Mouse (Mus musculus) kidney, postnatal 14 days (tissue): ENCODE results near the gene Tomm7.
A peak's percentile ranks its signal among the peaks of the same experiment; 100 is the strongest.
"Not testable (repeated sequence)": the region's sequence is repeated elsewhere in the genome, so short reads cannot be mapped to it uniquely, and the experiment has no call there.

Experiments
- DNase-seq: peaks from one replicate; pipeline ENCODE4 v3.0.0; 2022; ENCODE audit warnings: mixed read lengths

The Tomm7 gene

DNA sequence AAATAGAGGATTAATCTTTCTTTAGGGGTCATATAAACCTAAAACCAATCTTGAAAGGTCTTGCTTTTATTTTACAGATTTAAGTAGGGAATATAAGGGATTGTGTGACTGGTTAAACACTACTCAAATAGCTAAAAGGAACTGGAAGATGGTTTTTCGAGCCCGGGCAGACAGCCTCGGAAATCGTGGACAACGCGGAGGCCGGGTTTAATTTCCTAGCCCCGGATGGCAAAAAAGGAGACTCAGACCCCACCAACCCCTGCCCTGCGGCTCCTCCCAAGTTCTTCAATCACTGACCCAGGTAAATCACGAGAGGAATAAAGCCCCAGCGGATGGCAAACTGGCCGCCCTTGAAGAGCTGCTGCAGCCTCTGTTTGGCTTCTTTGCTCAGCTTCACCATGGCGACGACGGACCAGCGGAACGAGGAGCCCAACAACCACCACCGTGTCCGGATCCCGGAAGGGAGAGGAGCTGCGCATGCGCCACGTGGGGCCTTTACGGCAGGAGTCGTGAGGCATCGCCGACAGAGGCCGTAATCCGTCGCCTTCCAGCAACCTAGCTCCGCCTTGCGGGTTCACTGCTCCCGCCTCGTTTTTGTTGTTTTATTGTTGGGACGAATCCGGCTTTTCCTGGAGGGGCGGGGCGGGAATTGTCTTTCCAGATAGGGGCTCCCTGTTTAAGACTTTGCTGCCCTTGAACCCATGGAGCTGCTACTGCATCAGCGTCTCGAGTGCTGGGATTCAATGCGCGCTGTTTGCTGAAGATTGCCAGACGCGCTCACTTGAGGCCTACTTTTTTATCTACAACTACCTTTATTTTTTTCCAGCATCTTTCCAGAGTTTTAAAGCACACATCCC, at the start of gene Tomm7:
Tomm7 (minus strand) TSS at position 488 of the 857 bp plus-strand sequence.
- DNase-seq, result peak; percentile 98

DNA sequence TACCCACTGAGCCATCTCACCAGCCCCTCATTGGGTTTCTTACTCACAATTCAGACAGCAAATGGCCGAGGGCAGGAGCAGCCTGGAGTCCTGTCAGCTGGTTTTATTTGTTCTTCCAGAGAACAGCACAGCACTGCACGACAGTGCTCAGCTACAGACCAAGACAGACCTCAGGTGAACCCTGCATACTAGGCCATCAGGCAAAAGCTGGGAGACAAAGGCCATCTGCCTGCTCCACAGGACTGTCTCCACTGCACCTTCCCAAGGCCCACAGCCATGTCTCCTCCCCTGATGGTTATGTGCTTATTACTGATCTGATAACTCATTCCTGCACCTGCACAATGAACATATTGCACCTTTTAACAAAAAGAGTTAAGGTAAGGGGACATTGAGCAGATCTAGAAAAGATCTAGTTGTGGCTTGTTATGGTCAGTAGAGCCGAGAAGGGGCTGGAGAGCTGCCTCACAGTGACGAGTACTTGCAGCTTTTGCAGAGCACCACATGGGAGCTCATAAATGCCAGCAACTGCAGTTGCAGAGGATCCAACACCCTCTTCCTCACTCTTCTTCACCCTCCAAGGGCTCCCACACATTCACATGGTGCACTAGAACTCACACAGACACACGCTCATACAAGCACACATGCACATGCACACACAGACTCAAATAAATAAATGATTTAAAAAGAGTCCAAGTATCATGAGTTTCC, 49.3 kb upstream of the Tomm7 start:
- DNase-seq, result no peak

DNA sequence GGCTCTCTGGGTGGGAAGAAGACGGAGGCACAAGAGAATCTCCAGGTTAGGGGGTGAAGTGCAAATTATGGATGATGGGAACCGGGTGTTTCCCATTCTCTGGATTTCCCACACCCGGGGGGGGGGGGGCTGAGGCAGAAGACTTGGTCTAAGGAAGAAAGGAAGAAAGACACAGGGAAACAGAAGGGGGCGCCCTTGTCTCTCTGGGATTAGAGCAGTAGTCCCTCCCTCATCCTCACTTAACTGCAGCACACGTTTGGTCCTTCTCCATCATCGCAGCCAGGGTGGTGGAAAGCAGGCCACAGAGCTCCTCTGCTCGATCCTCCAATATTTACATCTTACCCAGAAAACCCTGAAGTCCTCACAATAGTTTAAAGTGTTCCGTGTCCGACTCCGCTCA, 46.8 kb upstream of the Tomm7 start:
- DNase-seq, result peak; percentile 82

DNA sequence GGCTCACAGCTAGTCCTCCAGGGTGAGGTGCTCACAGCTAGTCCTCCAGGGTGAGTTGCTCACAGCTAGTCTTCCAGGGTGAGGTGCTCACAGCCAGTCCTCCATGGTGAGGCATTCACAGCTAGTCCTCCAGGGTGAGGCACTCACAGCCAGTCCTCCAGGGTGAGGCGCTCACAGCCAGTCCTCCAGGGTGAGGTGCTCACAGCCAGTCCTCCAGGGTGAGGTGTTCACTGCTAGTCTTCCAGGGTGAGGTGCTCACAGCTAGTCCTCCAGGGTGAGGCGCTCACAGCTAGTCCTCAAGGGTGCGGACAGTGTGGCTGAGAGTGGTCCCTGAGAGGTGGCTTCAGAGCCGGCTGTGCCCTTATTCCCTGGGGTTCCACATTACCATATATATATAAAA, 45.5 kb upstream of the Tomm7 start:
- no peak for DNase-seq

DNA sequence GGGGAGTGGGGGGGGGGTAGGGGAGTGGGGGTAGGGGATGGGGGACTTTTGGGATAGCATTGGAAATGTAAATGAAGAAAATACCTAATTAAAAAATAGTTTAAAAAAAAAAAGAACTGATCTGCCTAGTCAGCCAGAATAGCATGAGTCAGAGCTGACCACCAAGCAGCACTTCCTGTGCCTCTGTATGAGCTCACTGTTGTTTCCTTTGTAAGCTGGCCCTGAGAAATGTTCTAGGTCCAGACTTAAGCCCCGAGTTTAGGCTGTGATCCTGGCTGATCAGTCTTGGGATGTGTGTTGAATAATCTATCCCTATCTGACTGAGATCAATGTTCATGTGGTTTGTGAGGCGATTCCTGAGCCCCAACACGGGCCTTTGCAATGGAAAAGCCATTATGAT, 43.1 kb upstream of the Tomm7 start:
- no peak for DNase-seq

DNA sequence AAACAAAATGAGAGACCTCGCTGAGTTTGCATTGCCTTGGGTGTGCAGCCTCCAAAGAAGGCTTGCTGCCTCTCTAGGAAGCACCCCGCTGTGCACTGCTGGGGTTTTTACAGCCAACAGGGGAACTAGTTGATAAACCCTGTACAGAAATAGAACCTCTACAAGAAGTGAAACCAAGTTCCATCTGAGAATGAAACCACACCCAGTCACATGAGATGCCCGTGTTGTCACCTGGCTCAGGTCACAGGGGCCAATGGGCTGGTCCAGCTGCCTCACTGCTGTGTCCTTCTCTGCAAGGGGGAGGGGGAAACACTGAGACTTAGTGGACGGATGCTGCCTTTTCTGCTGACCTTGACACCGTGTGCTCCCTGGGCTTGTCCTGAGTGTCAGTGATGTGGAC, 30.5 kb upstream of the Tomm7 start:
- DNase-seq, result no peak

DNA sequence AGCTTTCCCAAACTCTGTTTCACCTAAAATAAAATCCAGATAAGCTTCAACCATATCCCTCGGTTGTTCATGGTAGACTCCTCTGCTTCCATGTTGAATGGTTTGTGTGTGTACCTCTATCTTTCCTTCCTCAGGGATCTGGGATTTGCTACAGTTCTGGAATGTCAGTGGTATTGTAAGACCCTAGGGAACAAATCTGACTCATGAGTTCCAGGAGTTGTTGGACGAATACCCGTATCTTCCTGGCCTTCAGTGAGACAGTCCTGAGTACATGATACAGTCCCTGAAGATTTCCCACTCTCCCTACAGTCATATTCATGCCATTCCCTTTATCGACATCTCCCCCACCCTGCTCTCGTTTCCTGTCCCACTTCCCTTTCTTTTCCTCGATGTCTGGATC, 28.6 kb upstream of the Tomm7 start:
- DNase-seq, result no peak

DNA sequence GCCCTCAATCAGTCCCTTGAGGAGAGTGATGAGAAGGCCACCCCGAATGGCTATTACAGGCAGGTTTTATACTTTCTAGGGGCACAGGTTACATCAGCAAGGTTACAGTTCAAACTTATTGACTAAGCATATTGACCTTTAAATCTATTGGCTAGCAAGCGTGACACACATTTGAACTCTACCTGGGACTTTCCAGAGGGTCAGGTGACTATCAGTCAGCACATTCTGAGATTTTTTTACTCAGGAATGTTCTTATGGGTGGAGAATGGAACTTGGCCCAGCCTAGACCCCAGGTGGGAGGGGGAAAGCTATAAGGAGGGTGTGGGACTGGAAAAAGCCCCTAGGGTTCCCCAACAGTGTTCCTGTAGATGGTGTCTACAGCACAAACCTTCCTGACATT, 27.4 kb upstream of the Tomm7 start:
- not testable (repeated sequence) for DNase-seq

DNA sequence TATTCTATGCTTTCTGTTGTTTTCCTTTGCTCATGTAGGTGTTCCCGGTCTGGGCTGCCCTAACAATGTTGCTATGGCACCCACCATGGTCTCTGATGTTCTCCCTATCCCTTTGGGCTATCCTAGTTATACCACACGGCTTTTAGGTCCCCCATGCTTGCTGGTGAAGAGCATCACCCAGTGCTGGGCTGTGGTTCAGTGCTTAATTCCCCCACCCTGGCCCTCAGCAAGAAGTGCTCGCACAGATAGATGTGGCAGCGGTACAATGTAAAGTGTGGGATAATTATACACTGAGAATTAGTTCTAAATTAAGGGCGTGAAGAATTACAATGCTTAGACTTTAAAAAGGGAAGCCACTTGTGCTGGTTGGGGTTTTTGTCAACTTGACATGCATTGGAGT, 22.0 kb upstream of the Tomm7 start:
- no peak for DNase-seq

DNA sequence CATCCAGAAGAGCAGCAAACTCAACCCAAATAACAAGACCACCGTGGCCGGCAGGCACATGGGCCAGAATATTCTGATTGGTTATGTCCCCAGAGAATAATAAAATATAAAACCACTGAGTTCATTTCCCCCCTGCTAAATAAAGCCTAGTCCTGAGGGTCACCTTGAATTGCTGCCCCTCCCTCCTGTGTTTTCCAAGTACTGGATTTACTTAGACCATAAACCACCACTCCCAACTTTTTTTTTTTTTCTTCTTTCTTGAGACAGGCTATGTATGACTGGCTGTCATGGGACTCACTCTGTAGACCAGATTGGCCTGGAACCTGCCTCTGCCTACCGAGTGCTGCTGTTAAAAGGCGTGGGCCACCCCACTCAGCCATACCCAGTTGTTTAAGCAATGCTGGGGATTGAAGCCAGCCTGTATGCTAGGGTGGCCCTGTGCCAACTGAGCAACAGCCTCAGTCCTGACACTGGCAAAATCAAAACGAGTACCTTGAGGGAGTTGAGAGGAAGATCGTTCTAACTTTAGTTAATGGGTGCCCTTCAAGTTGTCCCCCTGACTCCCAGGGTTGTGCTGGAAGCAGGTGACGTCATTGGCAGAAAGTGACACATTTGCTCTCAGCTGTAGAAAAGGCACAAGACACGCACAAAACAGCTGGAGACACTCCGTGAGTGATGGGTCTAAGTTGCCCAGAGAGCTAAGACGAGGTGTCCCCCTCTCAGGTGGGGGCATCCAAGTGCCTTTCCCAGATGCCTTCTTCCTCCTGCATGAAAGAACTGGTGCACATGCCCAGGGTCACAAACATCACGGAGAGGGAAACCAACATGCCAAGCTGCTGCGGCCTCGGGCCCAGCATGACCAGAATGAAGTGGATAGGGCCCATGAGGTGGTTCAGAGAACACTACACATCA, 20.3 kb upstream of the Tomm7 start:
- no peak for DNase-seq

DNA sequence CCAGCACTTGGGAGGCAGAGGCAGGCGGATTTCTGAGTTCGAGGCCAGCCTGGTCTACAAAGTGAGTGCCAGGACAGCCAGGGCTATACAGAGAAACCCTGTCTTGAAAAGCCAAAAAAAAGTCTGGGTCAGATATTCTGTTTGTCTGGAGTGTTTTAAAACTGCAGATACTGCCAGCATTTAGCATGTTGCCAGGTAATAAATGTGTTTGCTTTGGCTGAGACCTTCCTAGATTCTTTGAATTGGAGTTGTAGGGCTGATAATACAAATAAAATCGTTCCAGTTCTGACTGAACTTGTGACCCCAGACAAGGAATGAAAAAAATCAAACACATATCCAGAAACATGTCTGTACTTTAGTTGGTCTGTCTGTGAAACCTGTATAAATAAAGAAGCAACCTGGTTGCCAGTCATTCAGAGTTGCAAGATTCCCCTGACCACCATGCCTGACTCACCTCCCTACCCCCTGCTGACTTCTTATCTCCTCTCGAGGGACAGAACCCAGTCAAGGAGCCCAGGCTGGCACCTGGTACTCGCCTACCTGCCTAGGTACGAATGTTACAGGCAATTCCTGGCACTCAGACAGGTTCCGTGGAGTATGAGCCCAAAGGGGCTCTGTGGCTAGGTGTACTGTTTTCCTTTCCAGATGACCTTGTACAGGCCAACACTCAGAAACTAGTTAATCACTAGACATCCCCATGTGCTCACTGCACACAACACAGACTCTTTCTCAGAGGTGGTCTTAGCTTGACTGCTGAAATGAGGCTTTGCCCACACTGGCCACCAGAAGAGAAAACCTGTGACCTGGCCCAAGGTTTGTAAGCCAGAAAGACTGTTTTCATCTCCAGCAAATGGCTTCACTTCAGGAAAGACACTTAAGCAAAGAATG, 19.4 kb upstream of the Tomm7 start:
- DNase-seq, result peak; percentile 31

DNA sequence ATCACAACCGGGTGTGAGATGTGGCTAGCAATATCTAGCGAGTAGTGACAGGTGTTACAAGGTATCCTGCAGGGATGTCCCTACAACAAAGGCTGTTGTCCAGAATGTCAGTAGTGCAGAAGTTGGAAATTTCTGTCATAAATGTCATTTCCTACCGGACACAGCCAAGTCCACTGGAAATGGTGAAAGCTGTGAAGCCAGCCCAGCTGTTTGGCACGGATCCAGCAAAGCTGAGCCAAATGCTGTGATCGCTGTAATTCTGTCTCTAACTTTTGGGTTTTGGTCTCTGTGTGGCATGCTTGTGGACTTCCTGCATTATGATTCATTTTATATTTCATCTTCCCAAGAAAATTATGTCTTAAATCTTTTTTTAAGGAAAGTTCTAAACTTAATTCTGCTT, 18.3 kb upstream of the Tomm7 start:
- peak; percentile 86 for DNase-seq

DNA sequence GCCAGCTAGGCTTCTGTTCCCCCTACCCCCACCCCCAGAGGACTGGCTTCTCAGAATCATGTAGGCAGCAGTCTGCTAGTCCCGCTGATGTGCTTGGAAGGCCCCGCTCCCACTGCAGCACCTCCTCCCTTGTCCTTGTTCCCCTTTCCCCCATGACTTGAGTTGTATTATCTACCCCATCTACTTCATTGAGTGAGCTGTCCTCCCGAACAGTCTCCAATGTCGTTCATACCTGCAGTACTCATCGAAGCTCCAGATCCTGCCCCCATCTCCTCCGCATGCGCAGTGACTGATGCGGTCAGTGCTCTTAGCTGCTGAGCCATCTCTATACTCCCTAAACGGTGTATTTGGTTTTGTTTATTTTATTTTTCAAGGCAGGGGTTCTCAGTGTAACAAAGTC, 17.8 kb upstream of the Tomm7 start:
- no peak for DNase-seq

DNA sequence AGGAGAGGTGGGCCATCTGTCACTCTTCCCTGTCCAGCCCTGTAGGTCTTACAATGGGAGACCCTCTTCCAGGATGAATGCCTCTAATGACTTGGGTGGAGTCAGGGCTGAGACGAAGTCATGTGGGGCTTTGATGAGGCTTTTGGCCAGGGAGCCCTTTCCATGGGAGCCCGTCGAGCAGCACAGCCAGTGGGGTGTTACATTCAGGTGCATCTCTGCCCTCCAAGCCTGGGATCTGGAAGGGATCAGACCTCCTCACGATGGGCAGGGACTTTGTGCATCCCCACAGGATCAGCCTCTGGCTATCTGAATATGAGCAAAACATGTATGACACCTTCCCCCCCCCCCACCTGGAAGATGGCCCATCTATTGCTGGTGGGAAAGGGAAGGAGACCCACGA, 15.9 kb upstream of the Tomm7 start:
- no peak for DNase-seq

DNA sequence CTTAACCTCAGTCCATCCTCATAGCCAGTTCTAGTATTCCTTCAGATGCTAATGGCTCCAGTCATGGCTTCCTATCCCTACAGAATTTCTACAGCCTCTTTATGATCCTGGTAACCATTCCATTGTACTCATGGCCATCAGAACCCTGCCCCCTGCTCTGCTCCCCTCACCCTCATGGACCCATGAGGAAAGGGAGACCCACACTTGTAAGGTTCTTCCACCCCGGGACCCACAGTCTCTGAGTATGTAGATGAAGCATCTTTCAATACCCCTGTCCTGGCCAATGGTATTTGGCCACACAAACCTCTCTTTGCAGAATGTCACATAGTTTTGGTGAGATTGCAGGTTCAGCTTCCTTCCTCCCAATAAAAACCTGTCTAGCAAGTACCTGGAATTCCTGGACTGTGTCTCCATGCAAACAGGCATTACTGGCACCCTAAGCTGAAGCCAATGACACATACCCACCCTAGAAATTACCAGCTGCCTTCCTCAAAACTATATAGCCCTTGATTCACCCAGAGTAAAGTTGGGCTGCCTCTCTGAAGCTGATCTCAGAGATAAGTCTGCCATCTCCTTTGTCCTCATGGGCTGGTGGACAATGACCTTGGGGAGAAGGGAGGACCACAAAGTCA, 15.2 kb upstream of the Tomm7 start:
- no peak for DNase-seq

DNA sequence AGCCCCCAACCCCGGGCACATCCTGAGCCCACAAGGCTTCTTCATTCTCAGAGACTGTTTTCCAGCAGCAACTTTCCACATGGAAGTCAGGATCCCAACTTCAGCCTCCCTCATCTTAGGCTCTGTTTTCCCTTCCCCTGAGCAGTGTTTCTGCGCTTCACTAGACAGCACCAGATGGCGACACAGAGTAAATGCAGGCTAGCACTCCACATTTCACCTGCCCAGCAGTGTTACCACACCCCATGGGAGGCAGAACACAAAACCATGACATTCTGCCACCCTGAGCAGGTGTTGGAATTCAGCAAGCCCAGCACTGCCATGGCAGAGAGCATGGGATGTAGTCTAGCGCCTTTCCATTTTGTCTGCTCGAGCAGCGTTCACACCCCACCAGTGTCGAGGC, 14.7 kb upstream of the Tomm7 start:
- DNase-seq, result no peak

DNA sequence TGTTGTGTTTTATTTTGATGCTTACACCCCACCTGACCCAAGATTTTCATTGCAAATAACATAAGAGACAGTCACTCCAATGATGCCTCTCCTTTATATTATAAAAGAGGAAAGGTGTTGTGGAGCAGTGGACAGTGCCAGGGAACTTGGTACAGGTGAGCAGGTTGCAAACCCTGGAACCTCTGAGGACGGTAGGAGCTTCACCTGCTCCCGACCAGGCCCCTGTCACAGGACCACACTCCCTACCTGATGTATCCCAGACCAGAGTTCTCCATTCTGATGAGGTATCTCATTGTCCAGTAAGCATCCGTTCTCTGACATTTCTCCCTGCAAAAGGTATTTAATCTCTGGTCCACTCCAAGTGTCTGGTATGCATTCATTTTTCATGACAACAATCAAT, 14.0 kb upstream of the Tomm7 start:
- no peak for DNase-seq

DNA sequence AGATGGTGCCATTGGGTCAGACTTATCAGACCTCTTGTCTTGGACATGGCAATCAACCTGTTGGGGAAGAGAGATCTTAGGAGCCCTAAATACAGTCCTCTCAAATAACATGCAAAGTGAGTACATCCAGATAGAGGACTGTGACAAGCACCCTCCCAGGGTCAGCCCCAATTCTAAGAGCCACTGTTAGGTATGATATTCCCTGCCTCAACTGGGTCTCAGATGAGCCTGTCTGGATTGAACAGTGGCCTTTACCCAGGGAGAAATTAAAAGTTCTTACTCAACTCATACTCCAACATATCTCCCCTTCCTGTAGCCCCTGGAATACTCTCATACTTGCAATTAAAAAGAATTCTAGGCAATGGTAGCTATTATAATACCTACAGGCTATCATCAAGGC, 13.2 kb upstream of the Tomm7 start:
- DNase-seq, result no peak

DNA sequence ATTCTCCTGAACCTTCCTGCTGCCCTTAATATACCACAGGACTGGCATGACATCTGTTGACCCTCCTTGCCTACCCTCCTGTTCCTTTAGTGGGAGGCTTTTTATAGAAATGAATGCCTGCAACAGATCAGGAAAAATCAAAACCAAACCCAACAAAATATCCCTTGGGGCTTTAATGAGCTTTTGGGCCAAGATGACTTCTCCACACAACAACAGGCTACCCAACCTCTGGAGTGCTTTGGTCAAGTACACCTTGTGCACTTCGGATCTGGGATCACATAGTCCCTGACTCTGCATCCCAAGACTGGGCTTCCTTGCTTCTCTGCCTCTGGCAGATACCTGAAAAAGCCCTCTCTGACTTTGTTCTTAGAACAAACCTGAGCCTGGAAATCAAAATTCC, 12.2 kb upstream of the Tomm7 start:
- no peak for DNase-seq

DNA sequence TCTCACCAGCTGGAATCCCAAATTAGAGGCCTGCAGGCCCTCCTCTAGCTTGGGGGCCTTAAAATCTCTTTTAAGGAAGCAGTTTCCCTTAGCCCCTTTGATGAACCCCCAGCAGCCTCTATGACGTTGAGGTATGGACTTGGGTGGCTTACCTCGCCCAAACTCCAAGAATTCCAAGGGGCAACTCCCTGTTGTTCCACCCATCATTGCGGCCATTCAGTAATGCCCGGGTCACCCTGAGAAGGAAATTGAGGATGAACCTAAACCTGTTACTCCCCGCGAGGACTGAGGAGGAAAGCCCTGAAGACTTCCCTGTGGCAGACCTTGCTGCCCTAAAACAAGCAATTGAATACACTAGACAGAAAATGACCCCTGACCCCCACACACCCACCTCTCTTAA, 11.5 kb upstream of the Tomm7 start:
- DNase-seq, result no peak

DNA sequence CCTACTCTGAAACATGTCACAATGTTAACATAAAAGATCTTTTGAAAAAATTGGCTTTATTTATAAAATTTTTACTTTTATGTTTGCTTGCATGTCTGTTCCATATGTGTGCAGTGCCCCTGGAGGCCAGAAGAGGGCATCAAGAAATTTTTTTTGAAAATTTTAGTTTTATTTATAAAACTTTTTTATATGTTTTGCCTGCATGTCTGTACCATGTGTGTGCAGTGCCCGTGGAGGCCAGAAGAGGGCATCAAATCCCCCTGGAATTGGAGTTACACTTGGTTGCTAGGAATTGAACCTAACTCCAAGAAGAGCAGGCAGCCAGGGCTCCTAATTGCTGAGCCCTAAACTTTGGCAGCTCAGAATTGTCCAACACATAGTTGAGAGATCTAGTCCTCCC, 9.0 kb upstream of the Tomm7 start:
- DNase-seq, result not testable (repeated sequence)

DNA sequence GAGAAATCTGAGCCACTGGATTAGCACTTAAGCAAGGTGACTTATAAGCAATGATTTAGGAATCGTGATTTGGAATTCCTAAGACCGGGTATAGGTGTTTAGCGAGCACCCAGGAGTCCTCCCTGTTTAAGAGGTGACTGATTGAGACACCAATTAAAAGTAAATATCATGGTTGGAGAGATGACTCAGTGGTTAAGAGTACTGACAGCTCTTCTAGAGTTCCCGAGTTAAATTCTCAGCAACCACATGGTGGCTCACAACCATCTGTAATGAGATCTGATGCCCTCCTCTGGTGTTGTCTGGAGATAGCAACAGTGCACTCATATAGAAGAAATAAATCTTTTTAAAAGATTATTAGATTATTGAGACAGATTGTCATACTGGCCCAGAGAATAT, 7.2 kb upstream of the Tomm7 start:
- not testable (repeated sequence) for DNase-seq
